Mouse (Mus musculus): ENCODE data around the gene Ltbp4. TPM values are rescaled to one million over a fixed set of nuclear protein-coding genes. Genes with fewer than 3 reads are reported as not detected.

The Ltbp4 gene
- polyA plus RNA-seq, 1 experiment from 2014 or later = 19.2 TPM

DNA sequence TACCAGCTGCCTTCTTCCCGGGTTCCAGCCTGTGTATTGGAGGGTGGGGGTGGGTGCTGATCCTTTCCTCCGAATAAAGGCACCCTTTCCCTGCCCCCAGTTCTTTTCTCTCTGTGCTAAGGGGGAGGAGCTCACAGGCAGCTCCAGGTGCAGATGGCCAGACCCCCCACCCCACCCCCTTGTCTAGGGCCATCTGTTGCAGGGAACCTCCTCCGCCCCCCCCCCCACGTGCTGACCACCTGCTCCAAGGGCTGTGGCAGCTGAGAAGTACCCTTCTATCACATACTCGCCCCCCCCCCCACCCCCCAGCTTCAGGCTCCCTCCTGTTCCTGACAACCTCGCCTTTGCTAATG lies 79.7 kb downstream of the Ltbp4 start:
- WGBS = 0% methylated on average over 3 of the region's 6 CpGs
- no peak for DNase-seq (ENCODE audit: low spot score)
- no peaks in the 10 kb centered on the region for H3K9me3 ChIP-seq
- H3K27me3 ChIP-seq (ENCODE audit: insufficient read depth, poor library complexity, severe bottlenecking) = no peaks in the 10 kb centered on the region
- H3K27ac ChIP-seq = peak overlapping the region; percentile 92
- H3K4me3 ChIP-seq = peak overlapping the region; percentile 92
- H3K36me3 ChIP-seq = peaks cover 14% of the 10 kb centered on the region
- peaks cover 37% of the 10 kb centered on the region for H3K4me1 ChIP-seq

DNA sequence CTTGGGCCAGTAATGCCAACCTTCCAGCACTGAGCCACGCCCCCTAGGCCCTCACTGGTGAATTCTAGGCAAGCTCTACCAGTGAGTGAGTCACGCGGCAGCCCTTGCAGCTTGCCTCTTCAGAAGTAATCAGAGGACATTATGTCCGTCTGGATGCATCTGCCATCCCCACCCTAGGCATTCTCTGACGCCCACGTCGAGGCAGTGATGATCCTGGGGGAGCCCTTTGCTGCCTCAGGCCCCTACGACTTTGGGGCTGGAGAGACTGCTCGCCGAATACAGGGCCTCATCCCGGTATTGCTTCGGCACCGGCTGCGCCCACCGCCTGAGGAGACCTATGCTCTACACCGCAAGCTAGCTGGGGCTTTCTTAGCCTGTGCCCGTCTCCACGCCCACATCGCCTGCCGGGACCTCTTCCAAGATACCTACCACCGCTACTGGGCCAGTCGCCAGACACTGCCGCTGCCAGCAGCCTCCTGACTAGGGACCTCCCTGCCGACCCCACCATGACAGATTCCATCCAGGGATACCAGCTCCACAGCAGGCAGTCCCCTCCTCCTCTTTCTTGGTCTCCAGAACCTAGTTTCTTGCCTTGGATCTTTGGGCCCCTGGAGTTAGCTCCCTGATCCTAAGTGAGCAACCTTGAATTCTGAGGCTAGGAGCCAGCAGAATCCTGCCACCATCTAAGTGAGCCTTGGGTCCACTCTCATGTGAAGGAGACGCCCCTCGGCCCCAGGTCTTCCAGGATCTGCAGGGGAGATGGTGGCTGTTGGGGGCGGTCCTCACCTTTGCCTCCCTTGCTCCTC lies 80.2 kb downstream of the Ltbp4 start:
- Histone ChIP-seq H3K4me1 (peaks cover 37% of the 10 kb centered on the region), H3K36me3 (peaks cover 9% of the 10 kb centered on the region; the same call in 1 of the 2 replicates), H3K27ac (peak overlapping the region; percentile 92), H3K27me3 (ENCODE audit: insufficient read depth, poor library complexity, severe bottlenecking) (no peaks in the 10 kb centered on the region), H3K4me3 (peak overlapping the region; percentile 92), H3K9me3 (no peaks in the 10 kb centered on the region)
- no peak for DNase-seq (ENCODE audit: low spot score)
- WGBS = 15% methylated on average over 27 of the region's 27 CpGs

DNA sequence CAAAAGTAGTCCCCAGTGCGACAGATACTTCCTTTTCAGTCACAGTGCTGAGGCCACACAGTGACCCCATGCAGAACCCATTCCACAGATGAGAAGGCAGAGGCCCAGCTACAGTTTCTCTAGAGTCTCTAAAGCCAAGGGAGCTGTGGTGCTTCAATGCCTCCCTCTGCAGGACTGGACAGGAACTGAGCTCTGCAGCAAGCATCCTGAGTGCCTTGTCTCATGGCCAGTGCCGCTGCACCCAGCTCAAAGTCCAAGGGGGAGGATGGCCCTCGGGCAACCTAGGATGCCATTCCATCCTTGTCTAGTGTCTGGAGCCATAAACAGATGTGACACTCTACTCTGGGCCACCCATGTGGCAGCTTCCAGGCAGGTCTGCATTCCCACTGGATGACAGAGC lies 81.8 kb downstream of the Ltbp4 start:
- DNase-seq (ENCODE audit: low spot score) = no peak
- Histone ChIP-seq H3K4me3 (no peak overlapping the region), H3K4me1 (peaks cover 37% of the 10 kb centered on the region), H3K27me3 (ENCODE audit: insufficient read depth, poor library complexity, severe bottlenecking) (no peaks in the 10 kb centered on the region), H3K36me3 (peaks cover 11% of the 10 kb centered on the region; the same call in 1 of the 2 replicates), H3K9me3 (no peaks in the 10 kb centered on the region), H3K27ac (no peak overlapping the region; the same call in 1 of the 2 replicates)
- 48% methylated on average over 3 of the region's 3 CpGs for WGBS

Other genes with a start within 250 kb of the Ltbp4 start
- not detected in 2 replicates for gene Cyp2f2, start 217.8 kb downstream of the Ltbp4 start, polyA plus RNA-seq (2016; fragmentation: Nextera tagmentation; extraction: Ambion mirVana)
- 0.11 TPM in 1 of 2 replicates, not detected in the other for gene Cyp2t4, start 184.0 kb downstream of the Ltbp4 start, polyA plus RNA-seq (2016; fragmentation: Nextera tagmentation; extraction: Ambion mirVana)
- 66.5 and 73.0 TPM in 2 replicates for gene Egln2, start 170.9 kb downstream of the Ltbp4 start, polyA plus RNA-seq (2016; fragmentation: Nextera tagmentation; extraction: Ambion mirVana)
- 59.4 and 63.2 TPM in 2 replicates for gene Rab4b, start 158.8 kb downstream of the Ltbp4 start, polyA plus RNA-seq (2016; fragmentation: Nextera tagmentation; extraction: Ambion mirVana)
- not detected in 2 replicates for gene Gm21983, start 156.6 kb downstream of the Ltbp4 start, polyA plus RNA-seq (2016; fragmentation: Nextera tagmentation; extraction: Ambion mirVana)
- 1.0 and 1.5 TPM in 2 replicates for gene Mia, start 156.5 kb downstream of the Ltbp4 start, polyA plus RNA-seq (2016; fragmentation: Nextera tagmentation; extraction: Ambion mirVana)
- gene BC024978, start 141.9 kb downstream of the Ltbp4 start, polyA plus RNA-seq (2016; fragmentation: Nextera tagmentation; extraction: Ambion mirVana) = 3.1 and 3.2 TPM in 2 replicates
- gene Snrpa, start 141.4 kb downstream of the Ltbp4 start, polyA plus RNA-seq (2016; fragmentation: Nextera tagmentation; extraction: Ambion mirVana) = 227 and 298 TPM in 2 replicates
- gene Itpkc, start 109.0 kb downstream of the Ltbp4 start, polyA plus RNA-seq (2016; fragmentation: Nextera tagmentation; extraction: Ambion mirVana) = 3.4 and 5.0 TPM in 2 replicates
- gene Coq8b, start 104.7 kb downstream of the Ltbp4 start, polyA plus RNA-seq (2016; fragmentation: Nextera tagmentation; extraction: Ambion mirVana) = 12.3 and 13.9 TPM in 2 replicates
- gene Numbl, start 79.3 kb downstream of the Ltbp4 start, polyA plus RNA-seq (2016; fragmentation: Nextera tagmentation; extraction: Ambion mirVana) = 7.0 and 9.6 TPM in 2 replicates
- gene Shkbp1, start 18.3 kb upstream of the Ltbp4 start, polyA plus RNA-seq (2016; fragmentation: Nextera tagmentation; extraction: Ambion mirVana) = 48.3 and 50.4 TPM in 2 replicates
- 1.3 and 2.1 TPM in 2 replicates for gene Gm20479, start 19.7 kb upstream of the Ltbp4 start, polyA plus RNA-seq (2016; fragmentation: Nextera tagmentation; extraction: Ambion mirVana)
- 0.40 and 0.46 TPM in 2 replicates for gene Sptbn4, start 110.0 kb upstream of the Ltbp4 start, polyA plus RNA-seq (2016; fragmentation: Nextera tagmentation; extraction: Ambion mirVana)
- gene Blvrb, start 110.3 kb upstream of the Ltbp4 start, polyA plus RNA-seq (2016; fragmentation: Nextera tagmentation; extraction: Ambion mirVana) = 88.8 and 94.6 TPM in 2 replicates
- 19.0 and 23.8 TPM in 2 replicates for gene Sertad3, start 136.1 kb upstream of the Ltbp4 start, polyA plus RNA-seq (2016; fragmentation: Nextera tagmentation; extraction: Ambion mirVana)
- gene Sertad1, start 149.2 kb upstream of the Ltbp4 start, polyA plus RNA-seq (2016; fragmentation: Nextera tagmentation; extraction: Ambion mirVana) = 34.8 and 38.9 TPM in 2 replicates
- gene Prx, start 161.6 kb upstream of the Ltbp4 start, polyA plus RNA-seq (2016; fragmentation: Nextera tagmentation; extraction: Ambion mirVana) = 2.4 and 2.8 TPM in 2 replicates
- 0.54 and 0.59 TPM in 2 replicates for gene Hipk4, start 185.6 kb upstream of the Ltbp4 start, polyA plus RNA-seq (2016; fragmentation: Nextera tagmentation; extraction: Ambion mirVana)
- 54.1 and 55.6 TPM in 2 replicates for gene Pld3, start 215.5 kb upstream of the Ltbp4 start, polyA plus RNA-seq (2016; fragmentation: Nextera tagmentation; extraction: Ambion mirVana)
- gene 2310022A10Rik, start 215.5 kb upstream of the Ltbp4 start, polyA plus RNA-seq (2016; fragmentation: Nextera tagmentation; extraction: Ambion mirVana) = 36.3 and 37.4 TPM in 2 replicates